Mouse (Mus musculus) urinary bladder, postnatal 10 days (tissue): Measurements from ENCODE around the gene Ism2.
"Not testable (repeated sequence)": the region's sequence is repeated elsewhere in the genome, so short reads cannot be mapped to it uniquely, and the experiment has no call there.

Experiments used
- DNase-seq: peaks from one replicate; pipeline ENCODE4 v3.0.0; 2022; ENCODE audit warnings: low spot score

Gene Ism2

GRCm38 (mm10) chr12:87284726-87285125, 14.8 kb downstream of the Ism2 start:
- DNase-seq = no peak

- DNase-seq = no peak
Measured at GRCm38 (mm10) chr12:87284268-87284667, 15.2 kb downstream of the Ism2 start.

- no peak for DNase-seq
Measured at GRCm38 (mm10) chr12:87283706-87284105, 15.8 kb downstream of the Ism2 start.

- no peak for DNase-seq
Measured at GRCm38 (mm10) chr12:87282743-87283142, 16.8 kb downstream of the Ism2 start.

GRCm38 (mm10) chr12:87281766-87282165, 17.7 kb downstream of the Ism2 start:
- no peak for DNase-seq

- DNase-seq = no peak
Measured at GRCm38 (mm10) chr12:87279879-87280278, 19.6 kb downstream of the Ism2 start.

- DNase-seq = no peak
Measured at GRCm38 (mm10) chr12:87279350-87279749, 20.2 kb downstream of the Ism2 start.

GRCm38 (mm10) chr12:87278118-87278730, 21.3 kb downstream of the Ism2 start:
- DNase-seq = no peak

- DNase-seq = not testable (repeated sequence)
Measured at GRCm38 (mm10) chr12:87277251-87277650, 22.3 kb downstream of the Ism2 start.

- no peak for DNase-seq
Measured at GRCm38 (mm10) chr12:87274853-87275831, 24.4 kb downstream of the Ism2 start.

GRCm38 (mm10) chr12:87267682-87268081, 31.8 kb downstream of the Ism2 start:
- DNase-seq = no peak

- DNase-seq = no peak
Measured at GRCm38 (mm10) chr12:87266827-87267603, 32.5 kb downstream of the Ism2 start.

- no peak for DNase-seq
Measured at GRCm38 (mm10) chr12:87266108-87266826, 33.2 kb downstream of the Ism2 start, which contains the start of the genes Vipas39 and Ahsa1. Gene Vipas39 (minus strand): TSS chr12:87266256. Gene Ahsa1 (plus strand): TSS chr12:87266479.

GRCm38 (mm10) chr12:87265444-87265843, 34.1 kb downstream of the Ism2 start:
- no peak for DNase-seq

- no peak for DNase-seq
Measured at GRCm38 (mm10) chr12:87260562-87260961, 38.9 kb downstream of the Ism2 start.

GRCm38 (mm10) chr12:87256629-87257028, 42.9 kb downstream of the Ism2 start:
- DNase-seq = no peak

- no peak for DNase-seq
Measured at GRCm38 (mm10) chr12:87253878-87254277, 45.6 kb downstream of the Ism2 start.

- DNase-seq = no peak
Measured at GRCm38 (mm10) chr12:87250161-87250560, 49.3 kb downstream of the Ism2 start.

GRCm38 (mm10) chr12:87238632-87239031, 60.9 kb downstream of the Ism2 start, which contains the start of gene Noxred1:
Gene Noxred1 (minus strand): TSS chr12:87238732.
- DNase-seq = no peak

- no peak for DNase-seq
Measured at GRCm38 (mm10) chr12:87236882-87237483, 62.5 kb downstream of the Ism2 start.

GRCm38 (mm10) chr12:87230379-87230895, 69.1 kb downstream of the Ism2 start:
- DNase-seq = no peak
